Mouse (Mus musculus) liver, postnatal 0 days (tissue): ENCODE data around the gene Lrrc4.

Experiments used
- CTCF ChIP-seq: sonication (generic); IDR thresholded peaks from 2 replicates; pipeline ENCODE4 v1.5.1; 2016; ENCODE audit warnings: antibody characterized with exemption, low read depth
- EP300 ChIP-seq: IDR thresholded peaks from 2 replicates; pipeline ENCODE4 v1.6.1; 2016; ENCODE audit warnings: antibody characterized with exemption, low read depth, mild to moderate bottlenecking

- TF ChIP-seq CTCF, result no peak
- TF ChIP-seq EP300, result peak; percentile 38; the same call in 1 of the 2 replicates
Observed at GRCm38 (mm10) chr6:28733884-28734647, 97.5 kb downstream of the Lrrc4 start.
